Mouse (Mus musculus): ENCODE data around the gene Frmd7. TPM values are rescaled to one million over a fixed set of nuclear protein-coding genes. Genes with fewer than 3 reads are reported as not detected.

The Frmd7 gene
- total RNA-seq (2022) = under 1 TPM in 3 of 4 experiments, not detected in 1; 0.11 to 0.35 (median 0.25) TPM

DNA sequence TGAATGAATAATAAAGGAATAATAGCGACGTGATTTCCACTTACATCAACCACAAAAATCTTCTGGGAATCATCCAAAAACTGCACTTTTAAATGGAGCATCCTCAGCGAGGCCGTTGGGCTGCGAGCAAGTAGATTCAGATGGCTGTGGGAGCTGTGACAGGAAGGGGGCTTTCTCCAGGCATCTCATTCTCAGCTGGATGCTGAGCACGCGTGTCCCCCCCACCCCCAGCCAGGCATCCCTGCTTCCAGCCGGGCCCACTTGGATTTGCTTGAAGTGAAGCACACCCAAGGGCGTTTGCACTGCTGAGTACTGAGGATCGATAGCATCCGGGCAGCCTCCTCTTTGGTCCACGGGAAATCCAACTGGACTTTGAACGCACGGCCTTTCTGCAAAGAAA, at the start of gene Frmd7:
Frmd7 (minus strand) TSS at position 101 of the 400 bp plus-strand sequence.
- DNase-seq (ENCODE audit: low spot score) = no peak

- DNase-seq (ENCODE audit: low spot score) = no peak
Measured at GRCm38 (mm10) chrX:50991324-50991723, 48.8 kb upstream of the Frmd7 start.

- no peak for DNase-seq (ENCODE audit: low spot score)
Measured at GRCm38 (mm10) chrX:50989940-50990339, 47.4 kb upstream of the Frmd7 start.

- DNase-seq (ENCODE audit: low spot score) = no peak
Measured at GRCm38 (mm10) chrX:50988581-50988980, 46.1 kb upstream of the Frmd7 start.

DNA sequence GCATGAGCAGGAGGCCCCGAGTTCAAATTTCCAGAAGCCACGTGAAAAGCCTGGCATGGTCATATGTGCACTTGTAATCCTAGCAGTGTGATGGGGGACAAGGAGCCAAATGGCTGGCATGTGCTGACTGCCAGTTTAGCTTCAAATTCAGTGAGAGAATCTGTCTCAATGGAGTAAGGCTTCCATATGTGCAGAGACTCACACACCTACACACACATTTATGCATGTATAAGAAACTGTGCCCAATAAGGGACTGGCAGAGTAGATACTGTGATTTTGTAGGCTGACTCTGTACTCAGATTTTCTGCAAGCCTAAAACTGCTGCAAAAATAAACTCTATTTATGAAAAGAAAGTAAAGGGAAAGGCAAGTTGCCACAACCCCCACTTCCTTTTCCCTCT, 35.9 kb upstream of the Frmd7 start:
- no peak for DNase-seq (ENCODE audit: low spot score)

- DNase-seq (ENCODE audit: low spot score) = no peak
Measured at GRCm38 (mm10) chrX:50972145-50972544, 29.6 kb upstream of the Frmd7 start.

GRCm38 (mm10) chrX:50969907-50970306, 27.4 kb upstream of the Frmd7 start:
- no peak for DNase-seq (ENCODE audit: low spot score)

DNA sequence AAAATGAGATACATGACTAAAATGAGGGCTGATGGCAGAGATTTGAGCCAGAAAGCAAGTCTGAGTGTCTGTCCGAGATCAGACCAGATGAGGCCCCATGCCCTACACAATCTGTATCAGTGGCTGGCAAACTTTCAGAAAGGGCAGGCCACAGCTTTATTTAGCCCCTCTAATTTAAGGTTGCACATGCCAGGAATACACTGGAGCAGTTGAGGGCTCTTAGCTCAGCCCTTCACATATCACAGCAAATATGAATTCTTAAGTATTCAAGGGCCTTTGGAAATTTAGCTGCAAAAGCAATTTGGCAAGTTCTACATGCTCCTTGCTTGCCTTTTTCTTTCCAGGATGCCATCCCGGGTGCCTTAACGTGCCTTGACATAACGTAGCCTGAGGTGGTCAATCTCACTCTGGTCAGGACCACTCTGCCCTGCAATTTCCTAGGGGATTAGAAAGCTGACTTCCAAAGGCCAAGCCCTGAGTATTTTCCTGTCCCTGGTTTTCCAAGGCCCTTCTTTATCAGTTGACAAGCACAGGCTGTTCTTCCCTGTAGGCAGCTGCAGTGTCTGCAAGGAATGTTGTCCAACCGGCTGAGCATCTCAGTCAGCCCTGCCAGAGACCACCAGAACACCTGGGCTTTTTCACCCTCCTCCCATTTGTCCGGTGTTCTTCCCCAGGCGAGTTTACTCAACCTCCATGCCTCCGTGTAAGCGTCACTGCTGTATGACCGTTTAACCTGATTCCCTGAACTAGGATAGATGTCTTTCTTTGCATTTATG, 25.8 kb upstream of the Frmd7 start:
- DNase-seq (ENCODE audit: low spot score) = no peak

DNA sequence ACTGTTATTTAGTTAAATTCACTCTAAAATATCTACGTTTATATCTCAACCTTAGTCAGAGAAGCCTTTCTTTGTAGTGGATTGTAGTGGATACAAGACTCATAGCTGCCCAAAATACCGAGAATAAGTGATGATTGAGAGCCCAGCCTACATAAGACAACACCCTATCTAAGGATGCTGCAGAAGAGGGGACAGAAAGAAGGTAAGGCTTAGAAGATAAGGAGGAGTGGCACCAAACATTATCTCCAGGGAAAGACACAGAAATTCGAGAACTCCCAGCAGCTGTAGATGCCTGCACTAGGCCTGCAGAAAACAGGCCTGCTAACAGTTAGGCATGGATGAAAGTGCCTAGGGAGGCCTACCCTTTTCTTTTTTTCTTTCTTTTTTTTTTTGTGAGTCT, 22.6 kb upstream of the Frmd7 start:
- no peak for DNase-seq (ENCODE audit: low spot score)

DNA sequence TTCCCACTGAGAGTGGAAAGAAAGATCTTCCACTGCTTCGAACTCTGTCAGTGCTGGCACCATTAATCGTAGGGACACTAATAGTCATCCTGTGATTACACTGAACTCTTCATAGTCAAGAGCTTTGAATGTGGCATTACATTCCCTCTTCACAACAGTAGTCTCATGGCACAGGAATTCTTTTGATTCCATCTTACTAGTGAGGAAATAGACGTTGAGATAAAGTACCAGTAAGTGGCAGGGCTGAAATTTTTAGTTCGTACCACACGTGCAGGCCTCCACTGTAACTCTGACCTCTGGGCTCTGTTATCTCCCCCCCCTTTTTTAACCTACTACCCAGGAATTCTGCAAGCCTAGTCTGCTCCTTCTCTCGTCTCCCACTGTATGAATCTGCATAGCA, 20.4 kb upstream of the Frmd7 start:
- DNase-seq (ENCODE audit: low spot score) = no peak

DNA sequence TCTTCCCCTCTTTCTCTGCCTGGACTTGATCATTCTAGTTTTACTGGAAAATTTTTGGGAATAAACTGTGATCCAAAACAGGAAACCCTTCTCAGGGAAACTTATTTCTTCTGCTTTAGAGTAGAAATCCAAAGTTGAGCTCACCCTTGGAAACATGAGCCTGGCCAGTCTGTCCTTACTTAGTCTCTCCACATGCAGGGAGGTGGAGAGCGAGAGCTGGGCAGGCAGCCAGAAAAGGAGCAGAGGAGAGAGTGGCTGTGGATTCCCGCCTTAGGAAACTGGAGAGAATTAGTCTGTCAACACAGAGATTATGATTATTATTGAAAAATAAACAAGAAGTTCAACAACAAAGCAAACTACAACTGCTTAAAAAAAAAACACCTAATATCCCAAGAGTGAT, 6.1 kb upstream of the Frmd7 start:
- peak; percentile 47 for DNase-seq (ENCODE audit: low spot score)

- no peak for DNase-seq (ENCODE audit: low spot score)
Measured at GRCm38 (mm10) chrX:50948116-50948515, 5.6 kb upstream of the Frmd7 start.

GRCm38 (mm10) chrX:50937117-50937516, 5.4 kb downstream of the Frmd7 start:
- DNase-seq (ENCODE audit: low spot score) = no peak

GRCm38 (mm10) chrX:50930309-50930708, 12.2 kb downstream of the Frmd7 start:
- DNase-seq (ENCODE audit: low spot score) = no peak

DNA sequence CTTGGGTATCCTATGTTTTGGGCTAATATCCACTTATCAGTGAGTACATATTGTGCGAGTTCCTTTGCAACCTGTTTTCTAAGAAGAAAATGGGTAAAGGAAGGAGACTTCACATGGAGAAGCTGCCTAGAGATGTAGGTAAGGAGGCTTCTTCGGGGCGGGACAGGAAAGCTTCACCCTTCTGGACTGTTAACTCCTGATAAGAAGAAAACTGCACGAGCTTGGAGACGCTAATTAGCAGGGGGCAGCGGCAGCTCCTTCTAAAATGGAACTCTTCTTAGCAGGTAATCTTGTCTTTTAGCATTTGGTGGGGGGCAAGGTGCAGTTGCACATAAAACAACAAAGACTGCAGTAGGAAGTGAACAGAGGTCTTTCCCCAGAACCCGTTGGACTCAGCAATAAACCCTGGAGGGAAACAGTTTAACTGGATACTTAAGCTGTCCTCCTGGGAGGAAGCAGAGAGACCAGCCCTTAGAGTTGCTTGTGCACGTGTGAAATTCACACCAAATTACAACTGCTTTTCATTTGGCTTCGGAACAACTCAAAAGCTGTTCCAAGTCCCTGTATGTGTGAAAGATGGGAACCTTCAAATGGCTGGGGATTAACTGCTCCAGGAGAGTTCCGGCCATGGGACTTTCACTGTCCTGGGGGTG, 15.5 kb downstream of the Frmd7 start:
- DNase-seq (ENCODE audit: low spot score) = no peak

GRCm38 (mm10) chrX:50924629-50925364, 17.7 kb downstream of the Frmd7 start:
- DNase-seq (ENCODE audit: low spot score) = no peak

GRCm38 (mm10) chrX:50918754-50919153, 23.8 kb downstream of the Frmd7 start:
- no peak for DNase-seq (ENCODE audit: low spot score)

GRCm38 (mm10) chrX:50917389-50917788, 25.1 kb downstream of the Frmd7 start:
- no peak for DNase-seq (ENCODE audit: low spot score)

DNA sequence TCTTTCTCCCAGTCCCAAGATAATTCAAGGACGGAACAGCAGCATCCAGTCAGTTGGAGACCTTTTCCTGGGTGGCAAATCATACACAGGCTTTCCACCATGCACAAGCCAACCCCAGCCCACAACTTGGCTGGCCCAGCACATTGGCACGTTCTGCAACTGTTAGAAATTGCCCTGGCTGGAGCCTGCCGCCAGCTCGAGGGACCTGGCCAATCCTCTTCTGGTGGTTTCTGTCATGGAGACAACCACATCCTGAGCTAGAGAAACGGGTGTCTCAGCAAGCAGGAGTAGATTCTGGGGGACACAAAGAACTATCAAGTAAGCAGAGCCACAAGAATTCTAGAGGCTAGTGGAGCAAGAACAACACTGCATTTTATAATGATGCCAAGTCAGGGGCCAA, 32.6 kb downstream of the Frmd7 start:
- DNase-seq (ENCODE audit: low spot score) = no peak

DNA sequence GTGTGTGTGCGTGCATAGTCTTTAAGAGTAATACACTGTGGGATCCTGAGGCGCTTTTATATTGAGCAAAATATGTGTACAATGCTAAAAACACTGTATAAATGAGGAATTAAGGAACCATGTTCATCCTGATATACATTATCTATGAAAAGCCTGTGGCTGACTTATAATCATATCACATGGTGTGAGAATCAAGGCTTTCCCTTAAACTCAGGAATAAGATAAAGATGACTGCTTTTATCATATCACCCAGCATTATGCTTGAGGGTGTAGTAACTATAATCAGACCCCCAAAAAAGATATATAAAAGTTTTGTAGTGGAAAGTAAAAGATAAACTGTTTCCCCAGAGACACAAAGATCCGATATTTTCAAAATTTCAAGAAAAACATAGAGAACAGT, 39.0 kb downstream of the Frmd7 start:
- DNase-seq (ENCODE audit: low spot score) = no peak

DNA sequence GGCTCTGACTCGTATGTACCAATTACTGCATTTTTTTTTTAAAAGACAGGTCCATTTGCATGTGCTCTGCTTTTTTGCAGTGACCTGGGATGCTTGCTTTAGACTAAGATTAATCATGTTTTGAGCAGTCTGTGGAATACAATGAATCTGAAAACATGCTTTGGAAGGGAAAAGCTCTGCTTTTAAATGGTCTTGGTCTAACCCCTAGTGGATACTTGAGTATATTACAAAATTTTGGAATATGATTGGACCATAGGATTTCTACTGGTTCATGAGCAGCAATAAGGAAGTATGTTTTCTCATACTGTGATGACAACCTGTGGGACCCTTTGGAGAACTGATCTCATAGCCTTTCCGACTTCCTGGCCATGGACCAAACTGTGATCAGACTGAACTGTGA, 54.5 kb downstream of the Frmd7 start:
- no peak for DNase-seq (ENCODE audit: low spot score)

- DNase-seq (ENCODE audit: low spot score) = no peak
Measured at GRCm38 (mm10) chrX:50874246-50875002, 68.1 kb downstream of the Frmd7 start.

All from heart, adult 8-10 months (tissue).